Mouse (Mus musculus) heart, adult 2 months (tissue): ENCODE measurements at regions not wholly inside any gene's neighbourhood (a gene's known extent, or its start where the extent isn't known, plus 50 kb on each side); places are given as distances from the start of the nearest gene placed in this dataset.
A peak's percentile ranks its signal among the peaks of the same experiment; 100 is the strongest.

Experiments
- CTCF ChIP-seq: fragments of 200-600 bp; IDR thresholded peaks from 2 replicates; pipeline ENCODE4 v1.8.1; 2022; ENCODE audit warnings: antibody characterized with exemption, mild to moderate bottlenecking, moderate library complexity
- EP300 ChIP-seq: fragments of 200-500 bp; IDR thresholded peaks from 2 replicates; pipeline ENCODE4 v1.6.1; 2011; ENCODE audit warnings: low read depth, low read length, control low read depth; ENCODE audit not compliant: insufficient read depth
- POLR2A ChIP-seq: fragments of 200-500 bp; IDR thresholded peaks from 2 replicates; pipeline ENCODE4 v1.6.1; 2011; ENCODE audit warnings: mild to moderate bottlenecking, low read depth, low read length, control low read depth; ENCODE audit not compliant: insufficient read depth

DNA sequence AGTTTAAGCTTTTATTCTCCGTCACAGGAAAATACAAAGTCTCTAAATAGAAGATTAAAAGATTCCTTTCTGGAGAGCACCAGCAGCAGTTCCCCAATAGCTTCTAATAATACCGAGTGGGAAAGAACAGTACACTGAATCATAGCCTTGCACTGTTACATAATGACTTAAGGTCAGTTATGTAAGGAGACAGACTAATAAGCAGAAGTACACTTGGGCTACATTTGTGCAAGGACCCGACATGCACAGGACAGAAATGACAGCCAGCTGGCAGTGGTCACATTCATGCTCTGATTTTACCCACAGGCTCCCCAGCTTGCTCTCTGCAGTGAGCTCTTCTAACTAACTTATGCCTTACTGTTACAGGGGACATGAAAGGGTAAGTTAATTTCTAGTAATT lies 212.4 kb upstream of the Htr2a start:
- TF ChIP-seq POLR2A: no peak
- TF ChIP-seq EP300: peak; percentile 86; the same call in 1 of the 2 replicates
- no peak for TF ChIP-seq CTCF
